Mouse (Mus musculus) forebrain, postnatal 0 days (tissue): ENCODE results near the gene Cacna1d. TPM values are rescaled to one million over a fixed set of nuclear protein-coding genes. Genes with fewer than 3 reads are reported as not detected.

Source experiments
- ATAC-seq: fragments of 200-750 bp; cut with Nextera tagmentation; 2 replicates; pipeline ENCODE4 v1.8.0; 2017; ENCODE audit warnings: mild to moderate bottlenecking, moderate library complexity
- DNase-seq: peaks from one replicate; pipeline ENCODE4 v3.0.0-alpha.2; 2015
- H3K27ac ChIP-seq: fragments of 300-500 bp; sonication (generic); 2 replicates; pipeline ENCODE4 v1.5.1; 2014; ENCODE audit warnings: low read depth, mild to moderate bottlenecking, antibody characterized with exemption, low read length, moderate library complexity, mixed read lengths
- H3K27me3 ChIP-seq: fragments of 300-500 bp; sonication (generic); 2 replicates; pipeline ENCODE4 v1.6.1; 2014; ENCODE audit warnings: mild to moderate bottlenecking, low read length, mixed read lengths; ENCODE audit not compliant: insufficient read depth
- H3K36me3 ChIP-seq: fragments of 300-500 bp; sonication (generic); 2 replicates; pipeline ENCODE4 v1.6.1; 2014; ENCODE audit warnings: mild to moderate bottlenecking, moderate library complexity; ENCODE audit not compliant: insufficient read depth
- H3K4me1 ChIP-seq: fragments of 300-500 bp; sonication (generic); 2 replicates; pipeline ENCODE4 v1.6.1; 2014; ENCODE audit warnings: antibody characterized with exemption; ENCODE audit not compliant: insufficient read depth
- H3K4me2 ChIP-seq: fragments of 300-500 bp; sonication (generic); 2 replicates; pipeline ENCODE4 v1.6.1; 2014; ENCODE audit warnings: low read depth, mild to moderate bottlenecking, moderate library complexity
- H3K4me3 ChIP-seq: fragments of 300-500 bp; sonication (generic); 2 replicates; pipeline ENCODE4 v1.5.1; 2014; ENCODE audit warnings: low read depth, low read length, mixed read lengths
- H3K9ac ChIP-seq: fragments of 300-500 bp; sonication (generic); 2 replicates; pipeline ENCODE4 v1.6.1; 2014; ENCODE audit warnings: mild to moderate bottlenecking
- H3K9me3 ChIP-seq: fragments of 300-500 bp; sonication (generic); 2 replicates; pipeline ENCODE4 v1.6.1; 2016; ENCODE audit warnings: low read length
- CTCF ChIP-seq: sonication (generic); IDR thresholded peaks from 2 replicates; pipeline ENCODE4 v1.5.1; 2016; ENCODE audit warnings: antibody characterized with exemption, control low read depth, low read depth
- WGBS: fragments of 180-500 bp; shearing (Covaris S2); extraction: QIAGEN DNeasy Blood & Tissue Kit; methylation state at CpG from one replicate; pipeline ENCODE4 v1.1.7; 2014; 5-methylcytosine and 5-hydroxymethylcytosine counted together
- polyA plus RNA-seq: library from polyadenylated mRNA; unstranded; fragments of >200 nt; fragmentation: Nextera tagmentation; extraction: Ambion mirVana; gene quantifications from 2 replicates; pipeline ENCODE4 v1.2.1, GENCODE M21; 2015
- total RNA-seq: library from RNA; depleted of rRNA; stranded (reverse); fragments of >200 nt; gene quantifications from 2 replicates; pipeline ENCODE4 v1.2.3, GENCODE M21; 2014

Cacna1d gene
- total and polyA plus RNA-seq, 2 experiments from 2014 or later, result 7.2 to 31.3 TPM

- no peak for TF ChIP-seq CTCF
- Histone ChIP-seq H3K4me3 (no peak overlapping the region), H3K27ac (no peak overlapping the region), H3K9ac (no peak overlapping the region), H3K4me1 (no peaks in the 10 kb centered on the region; the same call in 1 of the 2 replicates), H3K9me3 (no peaks in the 10 kb centered on the region), H3K27me3 (no peaks in the 10 kb centered on the region), H3K36me3 (no peaks in the 10 kb centered on the region), H3K4me2 (no peak overlapping the region)
- WGBS, result 45% methylated on average over 4 of the region's 4 CpGs
- no peak for DNase-seq
- ATAC-seq, result no peak
Measured at GRCm38 (mm10) chr14:30256486-30256885, 234.8 kb downstream of the Cacna1d start.

GRCm38 (mm10) chr14:30255701-30256400 is 235.4 kb downstream of the Cacna1d start:
- Histone ChIP-seq H3K9ac (no peak overlapping the region), H3K27ac (no peak overlapping the region), H3K9me3 (no peaks in the 10 kb centered on the region), H3K36me3 (no peaks in the 10 kb centered on the region), H3K4me3 (no peak overlapping the region), H3K27me3 (no peaks in the 10 kb centered on the region), H3K4me2 (no peak overlapping the region), H3K4me1 (no peaks in the 10 kb centered on the region; the same call in 1 of the 2 replicates)
- DNase-seq, result peak; percentile 39
- peak; percentile 75 for ATAC-seq
- no peak for TF ChIP-seq CTCF
- WGBS, result 30% methylated on average over 12 of the region's 12 CpGs

- H3K27ac ChIP-seq, result no peak overlapping the region
- no peak for DNase-seq
- no peaks in the 10 kb centered on the region; the same call in 1 of the 2 replicates for H3K4me1 ChIP-seq
- no peak for ATAC-seq
- H3K4me2 ChIP-seq, result no peak overlapping the region
- no peak overlapping the region for H3K9ac ChIP-seq
- H3K27me3 ChIP-seq, result no peaks in the 10 kb centered on the region
- 86% methylated on average over 4 of the region's 4 CpGs for whole genome bisulfite sequencing
- TF ChIP-seq CTCF, result no peak
- H3K36me3 ChIP-seq, result no peaks in the 10 kb centered on the region
- H3K9me3 ChIP-seq, result no peaks in the 10 kb centered on the region
- no peak overlapping the region for H3K4me3 ChIP-seq
Measured at GRCm38 (mm10) chr14:30254776-30255175, 236.5 kb downstream of the Cacna1d start.

GRCm38 (mm10) chr14:30252824-30253223 is 238.4 kb downstream of the Cacna1d start:
- Histone ChIP-seq H3K4me2 (no peak overlapping the region), H3K9ac (no peak overlapping the region), H3K4me3 (no peak overlapping the region), H3K27ac (no peak overlapping the region), H3K27me3 (no peaks in the 10 kb centered on the region), H3K9me3 (no peaks in the 10 kb centered on the region), H3K4me1 (no peaks in the 10 kb centered on the region; the same call in 1 of the 2 replicates), H3K36me3 (no peaks in the 10 kb centered on the region)
- no peak for TF ChIP-seq CTCF
- 65% methylated on average over 2 of the region's 2 CpGs for WGBS
- no peak for ATAC-seq
- no peak for DNase-seq

- no peak overlapping the region for H3K9ac ChIP-seq
- TF ChIP-seq CTCF, result no peak
- no peaks in the 10 kb centered on the region for H3K36me3 ChIP-seq
- WGBS, result 95% methylated on average over 5 of the region's 5 CpGs
- no peaks in the 10 kb centered on the region for H3K9me3 ChIP-seq
- no peak overlapping the region for H3K4me3 ChIP-seq
- ATAC-seq, result no peak
- H3K27me3 ChIP-seq, result no peaks in the 10 kb centered on the region
- H3K4me2 ChIP-seq, result no peak overlapping the region
- no peak for DNase-seq
- H3K27ac ChIP-seq, result no peak overlapping the region
- H3K4me1 ChIP-seq, result no peaks in the 10 kb centered on the region; the same call in 1 of the 2 replicates
Measured at GRCm38 (mm10) chr14:30251351-30251750, 239.9 kb downstream of the Cacna1d start.

- no peak for DNase-seq
- 87% methylated on average over 4 of the region's 4 CpGs for WGBS
- no peaks in the 10 kb centered on the region for H3K4me1 ChIP-seq
- H3K9me3 ChIP-seq, result no peaks in the 10 kb centered on the region
- H3K9ac ChIP-seq, result no peak overlapping the region
- H3K27me3 ChIP-seq, result no peaks in the 10 kb centered on the region
- H3K4me2 ChIP-seq, result no peak overlapping the region
- no peak overlapping the region for H3K4me3 ChIP-seq
- no peaks in the 10 kb centered on the region for H3K36me3 ChIP-seq
- no peak overlapping the region for H3K27ac ChIP-seq
- TF ChIP-seq CTCF, result no peak
- no peak for ATAC-seq
Measured at GRCm38 (mm10) chr14:30249591-30249990, 241.7 kb downstream of the Cacna1d start.

- DNase-seq (no peak), ATAC-seq (no peak)
- H3K36me3 ChIP-seq, result no peaks in the 10 kb centered on the region
- H3K4me3 ChIP-seq, result no peak overlapping the region
- H3K9me3 ChIP-seq, result no peaks in the 10 kb centered on the region
- H3K4me2 ChIP-seq, result no peak overlapping the region
- no peak overlapping the region for H3K9ac ChIP-seq
- no peaks in the 10 kb centered on the region for H3K4me1 ChIP-seq
- no peak for TF ChIP-seq CTCF
- no peak overlapping the region for H3K27ac ChIP-seq
- WGBS, result 70% methylated on average over 4 of the region's 4 CpGs
- H3K27me3 ChIP-seq, result no peaks in the 10 kb centered on the region
Measured at GRCm38 (mm10) chr14:30248811-30249210, 242.4 kb downstream of the Cacna1d start.
